Mouse (Mus musculus) MEL (cell line): ENCODE measurements around the gene Gphb5.

Experiments
- CHD2 ChIP-seq: IDR thresholded peaks from 2 replicates; pipeline ENCODE4 v1.6.1; 2011; ENCODE audit warnings: low read length, improper control_type of control experiment
- E2F4 ChIP-seq: IDR thresholded peaks from 2 replicates; pipeline ENCODE4 v1.6.1; 2011; ENCODE audit warnings: low read depth, low read length, improper control_type of control experiment, borderline replicate concordance
- EP300 ChIP-seq, 2 experiments: IDR thresholded peaks; 2 replicates each; pipeline ENCODE4 v1.6.1; 2011; ENCODE audit warnings: improper control_type of control experiment in 2 of 2, low read length in 2 of 2, low read depth in 1 of 2, mild to moderate bottlenecking in 1 of 2
- MXI1 ChIP-seq: IDR thresholded peaks from 2 replicates; pipeline ENCODE4 v1.6.1; 2011; ENCODE audit warnings: mild to moderate bottlenecking, low read depth, low read length, improper control_type of control experiment
- POLR2A ChIP-seq, 2 experiments: IDR thresholded peaks; 2 replicates each; pipeline ENCODE4 v1.6.1; 2011 to 2012; ENCODE audit warnings: low read length in 2 of 2, mild to moderate bottlenecking in 2 of 2, control low read depth in 1 of 2, improper control_type of control experiment in 1 of 2, low read depth in 1 of 2, moderate library complexity in 1 of 2; ENCODE audit not compliant: control insufficient read depth in 1 of 2, insufficient read depth in 1 of 2, poor library complexity in 1 of 2
- POLR2AphosphoS5 ChIP-seq: IDR thresholded peaks from 2 replicates; pipeline ENCODE4 v1.6.1; 2012; ENCODE audit warnings: low read depth, borderline replicate concordance, mild to moderate bottlenecking, inconsistent platforms, low read length, moderate library complexity, mixed read lengths
- ZNF384 ChIP-seq: IDR thresholded peaks from 2 replicates; pipeline ENCODE4 v1.6.1; 2012; ENCODE audit warnings: low read depth, mild to moderate bottlenecking, inconsistent platforms, low read length, improper control_type of control experiment

DNA sequence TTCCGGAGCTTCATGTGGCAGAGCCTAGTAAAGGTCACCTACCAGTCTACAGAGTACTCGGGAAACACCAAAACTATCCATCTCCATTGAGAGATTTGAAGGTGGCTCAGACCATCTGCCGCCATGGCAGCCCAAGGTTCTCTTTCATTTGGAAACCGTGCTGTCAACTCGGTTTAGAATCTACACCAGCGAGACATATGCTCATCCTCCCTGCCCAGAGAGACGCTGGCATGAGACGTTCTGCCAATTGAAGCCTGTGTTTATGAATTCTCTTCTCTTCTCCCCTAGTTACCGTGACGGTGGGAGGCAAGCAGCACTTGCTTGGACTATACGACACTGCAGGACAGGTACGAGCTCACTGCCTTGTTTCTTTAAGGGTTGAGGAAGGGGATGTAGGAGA is 41.5 kb downstream of the Gphb5 start:
- TF ChIP-seq CHD2 = no peak
- TF ChIP-seq POLR2A (IDR thresholded peaks at IDR 0.05; ENCODE audit: control insufficient read depth in 1 of 2, insufficient read depth in 1 of 2, low read depth in 1 of 2, low read length in 2 of 2, poor library complexity in 1 of 2) = no peak
- no peak for TF ChIP-seq ZNF384
- TF ChIP-seq POLR2AphosphoS5 = no peak
- TF ChIP-seq EP300 (IDR thresholded peaks at IDR 0.05; ENCODE audit: low read depth in 1 of 2, low read length in 2 of 2) = no peak
- no peak for TF ChIP-seq MXI1
- TF ChIP-seq E2F4 = no peak
